Mouse (Mus musculus): ENCODE results near the gene Rpp30. TPM values are rescaled to one million over a fixed set of nuclear protein-coding genes. Genes with fewer than 3 reads are reported as not detected.

The Rpp30 gene
- polyA plus RNA-seq, 1 experiment from 2014 or later = 44.2 TPM

- H3K9ac ChIP-seq (ENCODE audit: low read length) = peak overlapping the region; percentile 77
Measured at GRCm38 (mm10) chr19:36129213-36129612, 45.7 kb downstream of the Rpp30 start.

GRCm38 (mm10) chr19:36129643-36130042 is 46.1 kb downstream of the Rpp30 start:
- Histone ChIP-seq H3K27me3 (ENCODE audit: control insufficient read depth, insufficient read depth, low read length) (no peaks in the 10 kb centered on the region), H3K36me3 (ENCODE audit: control insufficient read depth, insufficient read depth, low read length) (no peaks in the 10 kb centered on the region), H3K9ac (ENCODE audit: low read length) (peak overlapping the region; percentile 77), H3K9me3 (ENCODE audit: control insufficient read depth, low read length) (no peaks in the 10 kb centered on the region), H3K27ac (replicated peaks in 1 of 2; ENCODE audit: control insufficient read depth in 1 of 2, insufficient read depth in 1 of 2, low read depth in 2 of 2, low read length in 2 of 2) (peak overlapping the region; percentile 98 to 99), H3K4me1 (ENCODE audit: control insufficient read depth in 2 of 2, insufficient read depth in 2 of 2, low read length in 2 of 2) (peaks cover 17 to 38% of the 10 kb centered on the region in 2 experiments), H3K4me3 (ENCODE audit: control insufficient read depth in 1 of 2, insufficient read depth in 1 of 2, low read depth in 1 of 2, low read length in 2 of 2) (peak overlapping the region; percentile 23 to 34), H3K4me2 (ENCODE audit: low read length) (peak overlapping the region; percentile 66)
- ATAC-seq (ENCODE audit: insufficient number of reproducible peaks, insufficient read depth, low FRiP score, low read depth) = peak; percentile 92
- 2% methylated on average over 12 of the region's 12 CpGs for WGBS

More at GRCm38 (mm10) chr19:36129213-36129612, 45.7 kb downstream of the Rpp30 start:
- Histone ChIP-seq H3K36me3 (ENCODE audit: control insufficient read depth, insufficient read depth, low read length) (no peaks in the 10 kb centered on the region), H3K4me1 (ENCODE audit: control insufficient read depth in 2 of 2, insufficient read depth in 2 of 2, low read length in 2 of 2) (peaks cover 17 to 37% of the 10 kb centered on the region in 2 experiments), H3K4me3 (ENCODE audit: control insufficient read depth in 1 of 2, insufficient read depth in 1 of 2, low read depth in 1 of 2, low read length in 2 of 2) (peak overlapping the region; percentile 23 to 34), H3K4me2 (ENCODE audit: low read length) (peak overlapping the region; percentile 66), H3K27ac (replicated peaks in 1 of 2; ENCODE audit: control insufficient read depth in 1 of 2, insufficient read depth in 1 of 2, low read depth in 2 of 2, low read length in 2 of 2) (peak overlapping the region; percentile 98 to 99), H3K27me3 (ENCODE audit: control insufficient read depth, insufficient read depth, low read length) (no peaks in the 10 kb centered on the region), H3K9me3 (ENCODE audit: control insufficient read depth, low read length) (no peaks in the 10 kb centered on the region)
- ATAC-seq (ENCODE audit: insufficient number of reproducible peaks, insufficient read depth, low FRiP score, low read depth) = peak; percentile 14; the same call in 1 of the 2 replicates
- WGBS = 1% methylated on average over 9 of the region's 9 CpGs

GRCm38 (mm10) chr19:36130181-36130580 is 46.7 kb downstream of the Rpp30 start:
- peak overlapping the region; percentile 66 for H3K4me2 ChIP-seq (ENCODE audit: low read length)
- 0 out of 2 replicates have a peak, but pooled peaks have one; percentile 4 for ATAC-seq (ENCODE audit: insufficient number of reproducible peaks, insufficient read depth, low FRiP score, low read depth)
- H3K9ac ChIP-seq (ENCODE audit: low read length) = peak overlapping the region; percentile 40; the same call in 1 of the 2 replicates
- H3K4me1 ChIP-seq (ENCODE audit: control insufficient read depth in 2 of 2, insufficient read depth in 2 of 2, low read length in 2 of 2) = peaks cover 17 to 38% of the 10 kb centered on the region in 2 experiments
- 14% methylated on average over 2 of the region's 2 CpGs for WGBS
- H3K27ac ChIP-seq (replicated peaks in 1 of 2; ENCODE audit: control insufficient read depth in 1 of 2, insufficient read depth in 1 of 2, low read depth in 2 of 2, low read length in 2 of 2) = peak overlapping the region; percentile 76 to 98
- H3K27me3 ChIP-seq (ENCODE audit: control insufficient read depth, insufficient read depth, low read length) = no peaks in the 10 kb centered on the region
- no peak overlapping the region for H3K4me3 ChIP-seq (ENCODE audit: control insufficient read depth in 1 of 2, insufficient read depth in 1 of 2, low read depth in 1 of 2, low read length in 2 of 2)
- no peaks in the 10 kb centered on the region for H3K36me3 ChIP-seq (ENCODE audit: control insufficient read depth, insufficient read depth, low read length)
- no peaks in the 10 kb centered on the region for H3K9me3 ChIP-seq (ENCODE audit: control insufficient read depth, low read length)

GRCm38 (mm10) chr19:36131990-36132389 is 48.5 kb downstream of the Rpp30 start:
- Histone ChIP-seq H3K36me3 (ENCODE audit: control insufficient read depth, insufficient read depth, low read length) (no peaks in the 10 kb centered on the region), H3K9me3 (ENCODE audit: control insufficient read depth, low read length) (no peaks in the 10 kb centered on the region), H3K4me3 (ENCODE audit: control insufficient read depth in 1 of 2, insufficient read depth in 1 of 2, low read depth in 1 of 2, low read length in 2 of 2) (no peak overlapping the region), H3K9ac (ENCODE audit: low read length) (no peak overlapping the region), H3K27me3 (ENCODE audit: control insufficient read depth, insufficient read depth, low read length) (no peaks in the 10 kb centered on the region), H3K4me2 (ENCODE audit: low read length) (no peak overlapping the region), H3K27ac (replicated peaks in 1 of 2; ENCODE audit: control insufficient read depth in 1 of 2, insufficient read depth in 1 of 2, low read depth in 2 of 2, low read length in 2 of 2) (no peak overlapping the region; a peak in 1 of 4 replicates), H3K4me1 (ENCODE audit: control insufficient read depth in 2 of 2, insufficient read depth in 2 of 2, low read length in 2 of 2) (peaks cover 17 to 38% of the 10 kb centered on the region in 2 experiments)
- 67% methylated on average over 6 of the region's 6 CpGs for WGBS
- ATAC-seq (ENCODE audit: insufficient number of reproducible peaks, insufficient read depth, low FRiP score, low read depth) = no peak

- no peaks in the 10 kb centered on the region for H3K27me3 ChIP-seq (ENCODE audit: control insufficient read depth, insufficient read depth, low read length)
Measured at GRCm38 (mm10) chr19:36133064-36133463, 49.5 kb downstream of the Rpp30 start.

GRCm38 (mm10) chr19:36133731-36134130 is 50.2 kb downstream of the Rpp30 start:
- Histone ChIP-seq H3K4me1 (ENCODE audit: control insufficient read depth in 2 of 2, insufficient read depth in 2 of 2, low read length in 2 of 2) (peaks cover 14 to 35% of the 10 kb centered on the region in 2 experiments), H3K4me2 (ENCODE audit: low read length) (no peak overlapping the region), H3K4me3 (ENCODE audit: control insufficient read depth in 1 of 2, insufficient read depth in 1 of 2, low read depth in 1 of 2, low read length in 2 of 2) (no peak overlapping the region), H3K27ac (replicated peaks in 1 of 2; ENCODE audit: control insufficient read depth in 1 of 2, insufficient read depth in 1 of 2, low read depth in 2 of 2, low read length in 2 of 2) (peak overlapping the region; percentile 58 to 71), H3K27me3 (ENCODE audit: control insufficient read depth, insufficient read depth, low read length) (no peaks in the 10 kb centered on the region), H3K9ac (ENCODE audit: low read length) (peak overlapping the region; percentile 31; the same call in 1 of the 2 replicates), H3K36me3 (ENCODE audit: control insufficient read depth, insufficient read depth, low read length) (no peaks in the 10 kb centered on the region), H3K9me3 (ENCODE audit: control insufficient read depth, low read length) (no peaks in the 10 kb centered on the region)
- no peak for ATAC-seq (ENCODE audit: insufficient number of reproducible peaks, insufficient read depth, low FRiP score, low read depth)
- 5% methylated on average over 5 of the region's 5 CpGs for WGBS

More at GRCm38 (mm10) chr19:36133064-36133463, 49.5 kb downstream of the Rpp30 start:
- 89% methylated on average over 6 of the region's 6 CpGs for WGBS
- peak overlapping the region; percentile 58 to 71; a peak in 3 of 4 replicates for H3K27ac ChIP-seq (replicated peaks in 1 of 2; ENCODE audit: control insufficient read depth in 1 of 2, insufficient read depth in 1 of 2, low read depth in 2 of 2, low read length in 2 of 2)
- no peaks in the 10 kb centered on the region for H3K36me3 ChIP-seq (ENCODE audit: control insufficient read depth, insufficient read depth, low read length)
- H3K9ac ChIP-seq (ENCODE audit: low read length) = 0 out of 2 replicates have a peak overlapping the region, but pooled peaks have one; percentile 31
- H3K4me3 ChIP-seq (ENCODE audit: control insufficient read depth in 1 of 2, insufficient read depth in 1 of 2, low read depth in 1 of 2, low read length in 2 of 2) = no peak overlapping the region
- no peaks in the 10 kb centered on the region for H3K9me3 ChIP-seq (ENCODE audit: control insufficient read depth, low read length)
- ATAC-seq (ENCODE audit: insufficient number of reproducible peaks, insufficient read depth, low FRiP score, low read depth) = no peak
- peaks cover 14 to 38% of the 10 kb centered on the region in 2 experiments for H3K4me1 ChIP-seq (ENCODE audit: control insufficient read depth in 2 of 2, insufficient read depth in 2 of 2, low read length in 2 of 2)
- H3K4me2 ChIP-seq (ENCODE audit: low read length) = no peak overlapping the region

- H3K27me3 ChIP-seq (ENCODE audit: control insufficient read depth, insufficient read depth, low read length) = no peaks in the 10 kb centered on the region
- ATAC-seq (ENCODE audit: insufficient number of reproducible peaks, insufficient read depth, low FRiP score, low read depth) = no peak
- no peaks in the 10 kb centered on the region for H3K36me3 ChIP-seq (ENCODE audit: control insufficient read depth, insufficient read depth, low read length)
- H3K9ac ChIP-seq (ENCODE audit: low read length) = no peak overlapping the region
- H3K4me1 ChIP-seq (ENCODE audit: control insufficient read depth in 2 of 2, insufficient read depth in 2 of 2, low read length in 2 of 2) = no peaks in the 10 kb centered on the region
- no peak overlapping the region for H3K27ac ChIP-seq (replicated peaks in 1 of 2; ENCODE audit: control insufficient read depth in 1 of 2, insufficient read depth in 1 of 2, low read depth in 2 of 2, low read length in 2 of 2)
- WGBS = 98% methylated on average over 2 of the region's 2 CpGs
- H3K9me3 ChIP-seq (ENCODE audit: control insufficient read depth, low read length) = 0 out of 2 replicates have a peak, but pooled peaks cover 6% of the 10 kb centered on the region
- H3K4me3 ChIP-seq (ENCODE audit: control insufficient read depth in 1 of 2, insufficient read depth in 1 of 2, low read depth in 1 of 2, low read length in 2 of 2) = no peak overlapping the region
- H3K4me2 ChIP-seq (ENCODE audit: low read length) = no peak overlapping the region
Measured at GRCm38 (mm10) chr19:36143571-36143970, 60.1 kb downstream of the Rpp30 start.

- Histone ChIP-seq H3K27me3 (ENCODE audit: control insufficient read depth, insufficient read depth, low read length) (no peaks in the 10 kb centered on the region), H3K4me1 (ENCODE audit: control insufficient read depth in 2 of 2, insufficient read depth in 2 of 2, low read length in 2 of 2) (no peaks in the 10 kb centered on the region), H3K4me3 (ENCODE audit: control insufficient read depth in 1 of 2, insufficient read depth in 1 of 2, low read depth in 1 of 2, low read length in 2 of 2) (no peak overlapping the region), H3K9me3 (ENCODE audit: control insufficient read depth, low read length) (0 out of 2 replicates have a peak, but pooled peaks cover 6% of the 10 kb centered on the region), H3K36me3 (ENCODE audit: control insufficient read depth, insufficient read depth, low read length) (no peaks in the 10 kb centered on the region), H3K9ac (ENCODE audit: low read length) (no peak overlapping the region), H3K27ac (replicated peaks in 1 of 2; ENCODE audit: control insufficient read depth in 1 of 2, insufficient read depth in 1 of 2, low read depth in 2 of 2, low read length in 2 of 2) (no peak overlapping the region), H3K4me2 (ENCODE audit: low read length) (no peak overlapping the region)
- 84% methylated on average over 6 of the region's 6 CpGs for WGBS
- no peak for ATAC-seq (ENCODE audit: insufficient number of reproducible peaks, insufficient read depth, low FRiP score, low read depth)
Measured at GRCm38 (mm10) chr19:36148578-36148977, 65.1 kb downstream of the Rpp30 start.
